Mouse (Mus musculus): ENCODE results near the gene Scgb1b2.

The Scgb1b2 gene

DNA sequence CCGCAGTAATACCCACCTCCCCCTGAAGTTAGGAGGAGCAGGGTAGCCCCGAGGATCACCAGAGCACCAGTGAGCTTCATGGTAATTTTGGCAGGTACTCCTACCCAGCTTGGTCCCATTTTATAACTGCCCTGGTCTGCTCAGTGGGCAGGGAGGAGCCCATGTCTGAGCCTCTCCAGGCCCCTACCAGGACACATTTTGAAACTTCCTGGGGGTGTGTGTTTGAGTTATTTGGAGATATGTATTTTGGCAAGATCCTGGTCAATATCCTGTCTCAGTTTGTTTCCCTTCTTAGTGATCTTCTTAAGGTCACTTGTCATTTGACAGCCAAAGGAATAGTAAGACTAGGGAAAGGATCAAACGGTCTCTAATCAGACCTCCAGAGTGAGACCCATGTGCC, at the start of gene Scgb1b2:
TSS of gene Scgb1b2 (minus strand) at position 101 of the 400 bp plus-strand sequence.
- peak; percentile 55 for DNase-seq

DNA sequence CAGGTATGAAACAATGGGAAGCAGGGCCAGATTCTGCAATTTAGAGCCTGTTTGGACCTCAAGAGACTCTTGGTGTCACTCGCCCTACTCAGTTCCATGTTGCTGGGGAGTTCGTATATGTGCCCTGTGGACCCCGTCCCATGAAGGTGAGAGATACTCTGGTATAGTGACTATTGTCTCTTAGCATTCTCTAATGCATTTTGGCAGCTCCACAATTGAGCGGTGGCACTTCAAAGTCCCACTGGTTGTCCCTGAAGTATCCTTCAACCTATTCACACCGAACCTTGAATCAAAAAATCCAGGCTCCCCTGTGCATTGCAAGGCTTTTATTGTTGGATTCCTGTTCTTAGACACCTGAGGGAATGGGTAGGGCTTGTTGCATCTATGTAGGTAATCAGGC, 1.4 kb downstream of the Scgb1b2 start, which contains the start of gene Scgb2b2:
TSS of gene Scgb2b2 (plus strand) at position 301 of the 400 bp plus-strand sequence.
- peak; percentile 73 for DNase-seq

All from heart, adult 11 months (tissue).